Mouse (Mus musculus) liver, postnatal 0 days (tissue): ENCODE data around the gene Sik2. TPM values are rescaled to one million over a fixed set of nuclear protein-coding genes. Genes with fewer than 3 reads are reported as not detected.

Experiments used
- ATAC-seq: fragments of 200-750 bp; cut with Nextera tagmentation; 2 replicates; pipeline ENCODE4 v1.8.0; 2017; ENCODE audit warnings: mild to moderate bottlenecking, moderate library complexity
- DNase-seq: peaks from one replicate; pipeline ENCODE4 v3.0.0-alpha.2; 2016
- H3K27ac ChIP-seq: fragments of 300-500 bp; sonication (generic); 2 replicates; pipeline ENCODE4 v1.5.1; 2014; ENCODE audit warnings: antibody characterized with exemption, moderate library complexity, mild to moderate bottlenecking, low read depth
- H3K27me3 ChIP-seq: fragments of 300-500 bp; sonication (generic); 2 replicates; pipeline ENCODE4 v1.6.1; 2014; ENCODE audit warnings: low read length, control low read depth, mixed read lengths; ENCODE audit not compliant: insufficient read depth
- H3K36me3 ChIP-seq: fragments of 300-500 bp; sonication (generic); replicated peaks from 2 replicates; pipeline ENCODE4 v1.6.1; 2014; ENCODE audit warnings: mild to moderate bottlenecking, control low read depth, low read length, moderate library complexity, mixed read lengths; ENCODE audit not compliant: insufficient read depth
- H3K4me1 ChIP-seq: fragments of 300-500 bp; sonication (generic); 2 replicates; pipeline ENCODE4 v1.6.1; 2014; ENCODE audit warnings: antibody characterized with exemption, mild to moderate bottlenecking, control low read depth; ENCODE audit not compliant: insufficient read depth
- H3K4me2 ChIP-seq: fragments of 300-500 bp; sonication (generic); 2 replicates; pipeline ENCODE4 v1.6.1; 2014; ENCODE audit warnings: low read depth, mild to moderate bottlenecking, low read length, moderate library complexity, mixed read lengths
- H3K4me3 ChIP-seq: fragments of 300-500 bp; sonication (generic); 2 replicates; pipeline ENCODE4 v1.5.1; 2014; ENCODE audit warnings: low read depth, low read length
- H3K9ac ChIP-seq: fragments of 300-500 bp; sonication (generic); replicated peaks from 2 replicates; pipeline ENCODE4 v1.6.1; 2014; ENCODE audit warnings: mild to moderate bottlenecking, moderate library complexity
- H3K9me3 ChIP-seq: fragments of 300-500 bp; sonication (generic); 2 replicates; pipeline ENCODE4 v1.6.1; 2016; ENCODE audit warnings: mild to moderate bottlenecking, control low read depth, low read length, mixed read lengths
- CTCF ChIP-seq: sonication (generic); IDR thresholded peaks from 2 replicates; pipeline ENCODE4 v1.5.1; 2016; ENCODE audit warnings: antibody characterized with exemption, low read depth
- EP300 ChIP-seq: IDR thresholded peaks from 2 replicates; pipeline ENCODE4 v1.6.1; 2016; ENCODE audit warnings: antibody characterized with exemption, low read depth, mild to moderate bottlenecking
- WGBS: fragments of 180-500 bp; shearing (Covaris S2); extraction: QIAGEN DNeasy Blood & Tissue Kit; methylation state at CpG from one replicate; pipeline ENCODE4 v1.1.7; 2014; ENCODE audit not compliant: insufficient replicate concordance; 5-methylcytosine and 5-hydroxymethylcytosine counted together
- polyA plus RNA-seq: library from polyadenylated mRNA; unstranded; fragments of >200 nt; fragmentation: Nextera tagmentation; extraction: Ambion mirVana; gene quantifications from 2 replicates; pipeline ENCODE4 v1.2.1, GENCODE M21; 2015

Gene Sik2
- polyA plus RNA-seq, 1 experiment from 2014 or later: 5.3 TPM

DNA sequence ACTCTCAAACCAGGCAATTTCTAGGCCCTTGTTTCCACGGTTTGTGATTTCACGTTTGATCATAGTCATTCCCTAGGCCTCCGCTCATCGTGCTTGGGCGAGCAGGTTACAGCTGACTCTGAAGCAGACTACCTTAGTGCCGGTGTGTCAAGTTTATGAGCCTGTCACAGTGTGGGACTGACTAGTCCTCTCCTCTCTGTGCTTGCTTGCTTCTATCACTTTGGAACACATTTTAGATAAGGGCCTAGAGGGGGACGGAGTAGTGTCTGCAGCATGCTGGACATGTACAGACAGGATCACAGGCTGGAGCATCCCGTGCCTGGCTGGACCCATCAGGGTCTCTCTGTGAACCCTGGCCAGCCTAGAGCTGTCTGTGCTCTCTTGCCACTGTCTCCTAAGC, 154.5 kb downstream of the Sik2 start:
- Histone ChIP-seq H3K27ac (peak overlapping the region; percentile 76), H3K4me1 (peaks cover 49% of the 10 kb centered on the region), H3K36me3 (peaks cover 4% of the 10 kb centered on the region), H3K4me3 (no peak overlapping the region), H3K9ac (peak overlapping the region; percentile 10; the same call in 1 of the 2 replicates), H3K9me3 (no peaks in the 10 kb centered on the region), H3K27me3 (no peaks in the 10 kb centered on the region), H3K4me2 (peak overlapping the region; percentile 91)
- DNase-seq: no peak
- TF ChIP-seq CTCF (no peak), EP300 (peak; percentile 90)
- ATAC-seq: peak; percentile 57
- WGBS: 48% methylated on average over 8 of the region's 8 CpGs

DNA sequence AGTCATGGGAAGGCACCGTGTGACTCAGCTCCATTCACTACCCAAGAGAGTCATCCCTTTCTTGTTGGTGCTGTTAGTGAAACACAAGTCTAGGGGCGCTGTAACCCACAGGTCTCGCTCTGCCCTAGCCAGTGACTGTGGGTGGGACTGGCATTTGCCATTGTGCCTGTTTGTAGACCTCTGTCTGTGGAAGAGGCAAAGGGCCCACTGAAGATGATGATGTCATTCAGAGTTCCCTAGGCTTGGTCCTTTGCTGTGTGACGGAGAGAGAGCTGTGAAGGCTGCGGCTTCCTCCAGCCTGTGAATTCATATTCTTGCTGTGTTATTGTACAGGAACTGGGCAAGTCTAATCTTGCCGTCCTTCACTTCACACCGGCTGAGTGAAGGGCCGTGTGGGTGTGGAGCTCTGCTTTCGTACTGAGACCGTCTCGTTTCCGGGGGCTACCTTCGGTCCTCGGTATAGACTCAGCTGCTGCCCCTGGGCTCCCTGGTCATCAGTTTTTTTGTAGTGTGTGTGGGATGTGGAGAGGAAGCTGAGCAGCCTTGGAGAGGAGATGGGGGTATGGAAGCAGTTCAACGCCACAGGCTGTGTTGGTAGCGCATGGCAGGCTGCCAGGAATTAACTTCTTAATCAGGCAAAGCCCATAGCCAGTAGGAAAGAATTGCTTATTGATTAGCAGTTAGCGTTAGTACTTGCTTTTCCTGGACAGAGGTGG, 156.1 kb downstream of the Sik2 start:
- peak overlapping the region; percentile 24; the same call in 1 of the 2 replicates for H3K9ac ChIP-seq
- peaks cover 55% of the 10 kb centered on the region for H3K4me1 ChIP-seq
- no peaks in the 10 kb centered on the region for H3K9me3 ChIP-seq
- H3K27me3 ChIP-seq: no peaks in the 10 kb centered on the region
- peak overlapping the region; percentile 74 for H3K27ac ChIP-seq
- TF ChIP-seq CTCF (peak; percentile 42), EP300 (no peak)
- H3K36me3 ChIP-seq: no peaks in the 10 kb centered on the region
- H3K4me2 ChIP-seq: peak overlapping the region; percentile 41
- no peak overlapping the region for H3K4me3 ChIP-seq
- DNase-seq (peak; percentile 53), ATAC-seq (peak; percentile 17)
- 60% methylated on average over 17 of the region's 17 CpGs for WGBS

DNA sequence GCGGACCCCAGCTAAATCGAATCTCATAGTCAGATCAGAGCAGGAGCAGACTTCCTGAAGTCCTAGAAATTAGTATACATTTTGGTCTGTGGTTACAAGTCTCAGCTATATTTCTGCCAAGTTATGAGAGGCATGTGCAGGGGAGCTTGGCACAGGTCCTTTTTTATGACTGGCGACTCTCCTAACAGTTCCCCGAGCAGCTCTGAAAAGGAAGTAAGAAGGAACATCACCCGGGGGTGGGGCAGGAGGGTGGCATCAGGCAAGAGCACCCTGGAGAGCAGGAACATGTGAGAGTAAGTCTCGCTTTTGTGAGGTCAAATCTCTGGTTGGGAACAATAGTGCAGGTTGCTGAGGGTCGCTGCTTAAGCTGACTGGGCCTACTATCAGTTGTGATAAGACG, 158.2 kb downstream of the Sik2 start:
- H3K9ac ChIP-seq: no peak overlapping the region
- 29% methylated on average over 8 of the region's 8 CpGs for whole genome bisulfite sequencing
- TF ChIP-seq CTCF: no peak
- TF ChIP-seq EP300: no peak
- no peak overlapping the region for H3K4me3 ChIP-seq
- H3K36me3 ChIP-seq: no peaks in the 10 kb centered on the region
- peak overlapping the region; percentile 5; the same call in 1 of the 2 replicates for H3K4me2 ChIP-seq
- H3K4me1 ChIP-seq: peaks cover 48% of the 10 kb centered on the region
- no peak for ATAC-seq
- DNase-seq: no peak
- H3K9me3 ChIP-seq: no peaks in the 10 kb centered on the region
- no peaks in the 10 kb centered on the region for H3K27me3 ChIP-seq
- no peak overlapping the region for H3K27ac ChIP-seq

DNA sequence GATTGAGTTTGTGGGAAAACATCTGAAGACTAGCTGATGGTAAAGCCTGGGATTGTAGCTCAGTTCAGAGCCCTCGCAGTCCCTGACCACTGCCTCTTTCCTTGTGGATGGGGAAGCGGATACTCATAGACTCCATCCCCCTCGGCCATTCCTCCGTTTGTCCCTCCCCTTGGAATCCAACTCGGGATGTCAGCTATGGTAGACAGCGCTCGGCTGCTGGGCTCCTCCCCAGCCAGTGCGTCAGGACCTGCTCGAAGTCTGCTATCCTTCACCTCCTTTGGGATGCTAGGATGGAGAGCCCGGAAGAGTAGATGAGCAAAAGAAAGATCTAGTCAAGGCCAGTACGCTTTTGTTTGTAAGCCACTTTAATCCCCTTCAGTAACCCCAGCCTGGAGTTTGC, 158.6 kb downstream of the Sik2 start:
- Histone ChIP-seq H3K9ac (no peak overlapping the region), H3K27me3 (no peaks in the 10 kb centered on the region), H3K4me1 (peaks cover 48% of the 10 kb centered on the region), H3K4me3 (no peak overlapping the region), H3K4me2 (peak overlapping the region; percentile 5; the same call in 1 of the 2 replicates), H3K36me3 (no peaks in the 10 kb centered on the region), H3K9me3 (no peaks in the 10 kb centered on the region), H3K27ac (no peak overlapping the region)
- WGBS: 45% methylated on average over 11 of the region's 11 CpGs
- DNase-seq (no peak), ATAC-seq (no peak)
- TF ChIP-seq CTCF (no peak), EP300 (no peak)

DNA sequence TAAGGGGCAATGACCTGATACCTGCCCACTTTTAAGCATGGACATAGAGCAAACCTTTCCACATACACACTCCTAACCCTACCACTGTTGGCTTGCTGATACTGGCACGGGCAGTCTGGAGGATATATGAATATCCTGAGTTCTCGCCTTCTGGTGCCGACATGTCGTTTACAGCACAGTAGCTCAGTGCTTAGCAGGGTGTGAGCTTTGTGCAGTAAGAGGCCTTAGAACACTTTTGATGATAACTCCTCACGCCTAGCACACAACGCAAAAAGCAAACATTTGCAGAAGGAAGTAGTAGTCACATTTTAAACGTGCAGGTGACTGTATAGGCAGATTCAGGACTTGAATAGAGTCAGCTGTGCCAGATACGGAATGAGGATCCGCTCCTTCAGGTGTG, 159.1 kb downstream of the Sik2 start:
- H3K27ac ChIP-seq: no peak overlapping the region
- H3K4me2 ChIP-seq: no peak overlapping the region
- H3K4me1 ChIP-seq: peaks cover 48% of the 10 kb centered on the region
- no peaks in the 10 kb centered on the region for H3K27me3 ChIP-seq
- no peak for DNase-seq
- TF ChIP-seq EP300 (no peak), CTCF (no peak)
- WGBS: 54% methylated on average over 9 of the region's 9 CpGs
- no peak overlapping the region for H3K9ac ChIP-seq
- H3K9me3 ChIP-seq: no peaks in the 10 kb centered on the region
- no peak overlapping the region for H3K4me3 ChIP-seq
- no peak for ATAC-seq
- H3K36me3 ChIP-seq: no peaks in the 10 kb centered on the region

DNA sequence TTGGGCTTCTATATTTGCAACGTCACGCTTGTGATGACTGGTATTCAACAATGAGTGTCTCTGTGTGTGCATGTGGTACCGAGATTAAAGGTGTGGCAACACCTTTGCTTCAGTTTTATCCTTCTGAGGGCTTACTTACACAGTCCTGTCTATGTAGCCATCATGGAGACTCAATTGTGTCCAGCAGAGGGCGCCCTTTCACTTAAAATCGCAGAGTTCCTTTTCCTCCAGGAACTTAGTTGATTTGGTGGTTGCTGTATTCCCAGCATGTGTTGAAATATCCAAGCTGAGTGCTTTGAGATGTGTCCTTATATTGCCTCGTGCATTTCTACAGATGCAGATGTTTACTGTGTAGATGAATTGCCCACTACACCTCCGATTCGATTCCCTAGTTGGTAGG, 159.6 kb downstream of the Sik2 start:
- H3K9me3 ChIP-seq: no peaks in the 10 kb centered on the region
- 23% methylated on average over 8 of the region's 8 CpGs for WGBS
- no peak overlapping the region for H3K4me2 ChIP-seq
- TF ChIP-seq CTCF (peak; percentile 94), EP300 (peak; percentile 28; the same call in 1 of the 2 replicates)
- no peak overlapping the region for H3K9ac ChIP-seq
- no peaks in the 10 kb centered on the region for H3K36me3 ChIP-seq
- DNase-seq (peak; percentile 91), ATAC-seq (peak; percentile 74)
- no peak overlapping the region for H3K27ac ChIP-seq
- peaks cover 43% of the 10 kb centered on the region for H3K4me1 ChIP-seq
- no peaks in the 10 kb centered on the region for H3K27me3 ChIP-seq
- H3K4me3 ChIP-seq: no peak overlapping the region
